Mouse (Mus musculus) naive thymus-derived CD4-positive, alpha-beta T cell, adult 2 months (primary cell): ENCODE data around the gene Col27a1.
A peak's percentile ranks its signal among the peaks of the same experiment; 100 is the strongest.

Experiments used
- DNase-seq: peaks from one replicate; pipeline ENCODE4 v3.0.0-alpha.2; 2011; ENCODE audit warnings: low read depth

Gene Col27a1

GRCm38 (mm10) chr4:63374331-63374730, 160.5 kb downstream of the Col27a1 start:
- DNase-seq = no peak

GRCm38 (mm10) chr4:63375367-63375766, 161.6 kb downstream of the Col27a1 start:
- DNase-seq = no peak

- DNase-seq = no peak
These were observed 163.7 kb downstream of the Col27a1 start for GRCm38 (mm10) chr4:63377483-63377882.

GRCm38 (mm10) chr4:63382676-63383369, 169.0 kb downstream of the Col27a1 start:
- DNase-seq = no peak

GRCm38 (mm10) chr4:63383474-63383873, 169.7 kb downstream of the Col27a1 start:
- no peak for DNase-seq

- DNase-seq = peak; percentile 44
These were observed 170.5 kb downstream of the Col27a1 start for GRCm38 (mm10) chr4:63384262-63384661.
